Mouse (Mus musculus) bone marrow, adult 2 months (tissue): Measurements from ENCODE around the gene Ube2g1.

Experiments used
- CTCF ChIP-seq: fragments of 200-500 bp; IDR thresholded peaks from 2 replicates; pipeline ENCODE4 v1.5.1; 2011; ENCODE audit warnings: low read length, control low read depth; ENCODE audit not compliant: control insufficient read depth, insufficient read depth
- POLR2A ChIP-seq: fragments of 200-500 bp; IDR thresholded peaks from 2 replicates; pipeline ENCODE4 v1.6.1; 2011; ENCODE audit warnings: low read depth, mild to moderate bottlenecking, control low read depth, low read length, borderline replicate concordance; ENCODE audit not compliant: control insufficient read depth

GRCm38 (mm10) chr11:72692353-72692752, 85.3 kb downstream of the Ube2g1 start:
- TF ChIP-seq POLR2A (no peak), CTCF (no peak)
